Mouse (Mus musculus) Muller cell, postnatal 12 days (primary cell): ENCODE results near the gene Cdhr3.
"Not testable (repeated sequence)": the region's sequence is repeated elsewhere in the genome, so short reads cannot be mapped to it uniquely, and the experiment has no call there.

Source experiments
- DNase-seq: peaks from one replicate; pipeline ENCODE4 v3.0.0-alpha.2; 2015; ENCODE audit errors: inconsistent ontology term

Cdhr3 gene

DNA sequence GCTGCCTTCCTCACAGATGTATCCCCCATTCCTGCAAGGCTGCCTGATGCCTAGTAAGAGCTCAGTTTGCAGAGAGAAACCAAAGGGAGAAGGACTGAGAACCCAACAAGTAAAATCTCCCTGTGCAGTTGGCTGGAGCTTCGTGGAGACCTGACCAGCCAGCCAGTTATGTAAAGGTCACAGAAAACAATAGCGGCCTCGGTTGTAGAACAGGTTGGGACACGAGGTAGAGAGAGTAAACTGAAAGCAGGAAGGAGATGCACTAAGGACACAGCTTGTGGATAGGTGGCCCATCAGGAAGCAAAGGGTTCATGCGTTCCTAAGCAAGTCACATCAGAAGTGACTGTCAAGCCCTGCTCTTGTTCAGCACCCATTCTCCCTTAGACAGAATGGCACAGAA is 86.8 kb downstream of the Cdhr3 start:
- DNase-seq, result no peak

DNA sequence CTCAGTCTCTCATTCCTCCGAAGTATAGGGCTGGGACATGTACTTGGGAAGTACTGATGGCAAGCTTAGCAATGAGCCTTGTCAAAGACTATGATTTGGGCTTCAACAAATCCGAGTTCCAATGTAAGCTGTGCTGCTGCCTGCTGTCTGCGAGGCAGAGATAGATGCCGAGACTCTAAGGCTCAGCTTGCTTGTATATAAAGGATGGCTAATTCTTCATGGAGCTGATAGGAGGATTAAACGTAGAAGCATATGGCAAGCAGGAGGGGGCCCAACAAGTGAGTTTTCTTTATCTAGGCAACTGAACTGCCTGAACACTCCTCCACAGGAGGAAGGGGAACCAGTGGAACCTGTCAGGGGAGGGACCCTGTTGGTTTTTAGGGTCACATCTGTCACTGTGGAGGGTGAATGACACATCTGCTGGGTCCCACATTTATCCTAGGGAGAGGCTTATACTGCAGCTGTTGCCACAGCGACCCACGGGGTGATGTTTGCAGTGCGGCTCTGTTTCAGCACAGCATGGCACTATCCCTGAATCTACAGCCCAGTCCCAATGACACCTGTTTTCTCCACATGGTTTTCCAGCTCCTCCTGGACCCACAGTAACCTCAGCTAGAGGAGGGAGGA is 89.2 kb downstream of the Cdhr3 start:
- DNase-seq, result no peak

DNA sequence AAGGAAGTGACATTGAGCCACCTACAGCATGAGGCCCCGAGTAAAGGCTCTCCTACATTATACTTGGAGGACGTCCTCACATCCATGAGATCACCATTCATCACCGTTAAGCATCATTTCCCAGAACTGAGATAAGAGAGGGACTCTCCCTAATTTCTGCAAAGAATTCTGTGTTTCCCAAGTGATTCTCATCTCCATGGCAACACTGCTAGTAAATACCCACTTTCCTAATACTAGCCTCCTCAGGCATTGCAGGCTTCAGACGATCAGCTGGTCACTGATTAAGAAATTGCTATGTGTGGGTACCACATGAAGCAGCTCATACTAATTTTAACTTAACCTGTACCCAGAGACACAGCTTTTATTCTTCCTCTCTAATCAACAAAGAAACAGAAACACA is 92.3 kb downstream of the Cdhr3 start:
- DNase-seq, result no peak

DNA sequence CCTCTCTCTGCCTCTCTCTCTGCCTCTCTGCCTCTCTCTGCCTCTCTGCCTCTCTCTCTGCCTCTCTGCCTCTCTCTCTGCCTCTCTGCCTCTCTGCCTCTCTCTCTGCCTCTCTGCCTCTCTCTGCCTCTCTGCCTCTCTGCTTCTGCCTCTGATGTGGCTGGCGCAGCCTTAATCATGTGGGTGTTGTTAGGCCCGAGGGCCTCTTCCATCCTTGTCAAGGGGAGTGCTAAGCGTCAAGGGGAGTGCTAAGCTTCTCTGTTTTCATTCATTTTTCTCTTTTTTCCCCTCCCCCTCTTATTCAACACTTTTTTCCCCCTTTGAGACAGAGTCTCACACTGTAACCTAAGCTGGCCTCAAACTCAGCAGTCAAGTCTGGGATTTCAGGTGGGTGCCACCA is 92.9 kb downstream of the Cdhr3 start:
- DNase-seq, result not testable (repeated sequence)

DNA sequence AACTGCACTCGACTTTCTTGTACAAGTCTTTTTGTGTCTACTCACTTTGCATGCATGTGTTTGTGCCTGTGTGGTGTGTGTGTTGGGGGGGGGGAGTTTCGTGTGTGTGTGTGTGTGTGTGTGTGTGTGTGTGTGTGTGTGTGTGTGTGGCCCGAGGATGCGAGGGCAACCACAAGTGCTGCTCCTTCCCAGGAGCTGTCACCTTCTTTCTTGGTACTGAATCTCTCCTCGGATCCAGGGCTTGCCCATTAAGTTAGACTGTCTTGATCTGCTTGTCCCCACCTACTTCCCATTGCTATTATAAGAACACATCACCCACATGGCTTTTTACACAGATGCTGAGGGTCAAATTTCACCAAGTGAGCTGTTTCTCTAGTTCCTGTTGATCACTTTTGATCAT is 93.9 kb downstream of the Cdhr3 start:
- DNase-seq, result no peak

DNA sequence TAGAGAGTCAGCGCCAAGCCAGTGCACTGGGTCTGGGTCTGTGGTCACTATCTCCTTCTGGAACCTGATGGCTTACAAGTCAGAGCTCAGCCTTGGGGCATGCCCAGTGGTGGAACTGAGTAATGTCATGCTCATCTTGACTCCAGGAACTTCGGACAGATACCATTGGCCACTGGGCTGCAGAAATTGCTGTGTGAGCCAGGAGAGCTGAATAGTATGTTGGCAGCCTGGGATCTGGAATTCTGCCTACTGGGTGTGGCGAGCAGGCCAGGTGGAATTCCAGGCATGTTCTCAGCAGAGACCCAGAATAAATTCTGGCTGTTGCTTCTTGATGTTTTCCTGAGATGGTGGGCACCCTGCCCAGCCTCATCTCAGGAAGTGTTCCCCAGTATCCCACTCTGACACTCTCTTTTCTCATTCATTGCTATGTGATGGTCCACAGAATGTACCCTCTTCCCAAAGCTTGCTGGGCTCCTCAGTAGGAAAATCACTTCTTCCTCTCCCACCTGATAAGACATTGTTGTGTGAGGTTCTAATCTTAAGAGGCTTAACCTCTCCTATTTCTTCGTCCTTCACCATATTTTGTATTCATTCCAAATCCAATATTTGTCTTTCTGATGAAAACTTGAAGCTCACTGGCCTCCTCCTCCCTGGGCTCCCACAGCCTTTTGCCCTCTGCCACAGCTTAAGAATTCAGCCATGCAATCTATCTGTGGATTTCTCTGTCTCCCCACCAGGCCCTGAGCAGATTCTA is 97.4 kb downstream of the Cdhr3 start:
- DNase-seq, result peak; percentile 79

DNA sequence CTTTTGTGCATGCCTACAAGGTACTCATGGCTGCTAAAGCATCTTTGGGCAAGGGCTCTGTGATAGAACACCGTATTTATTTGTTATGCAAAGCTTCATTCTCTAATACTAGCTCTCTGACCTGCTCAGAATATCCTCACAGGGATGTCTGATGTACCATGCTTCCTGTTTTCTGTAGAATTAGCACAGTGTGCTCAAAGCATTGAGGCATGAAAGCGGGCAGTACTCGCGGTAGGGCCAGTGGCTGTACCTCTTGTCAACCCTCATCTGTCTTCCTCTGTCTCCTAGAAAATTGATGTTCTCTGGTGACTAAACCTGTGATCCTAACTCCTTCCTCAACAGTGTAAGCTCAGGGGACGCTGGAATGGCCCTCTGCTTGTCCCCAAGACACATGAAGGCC is 98.6 kb downstream of the Cdhr3 start:
- DNase-seq, result no peak

DNA sequence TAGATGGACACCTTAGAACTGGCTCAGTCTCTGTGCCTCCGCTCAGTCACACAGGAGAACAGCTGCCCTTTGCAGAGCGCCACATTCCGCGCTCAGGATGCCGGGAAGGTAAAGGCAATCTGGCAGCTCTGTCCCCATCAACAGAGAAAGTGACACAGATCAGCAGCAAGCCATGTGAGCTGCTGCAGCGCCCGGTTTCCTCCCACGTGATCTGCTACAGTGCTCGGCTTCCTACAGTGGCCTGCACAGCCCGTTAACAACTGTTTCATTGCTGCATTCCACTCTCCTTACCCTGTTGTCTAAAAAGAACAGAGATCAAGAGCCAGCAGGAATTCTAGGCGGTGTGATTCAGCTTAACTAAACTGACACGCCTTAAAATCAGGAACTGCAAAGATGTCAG is 102.9 kb downstream of the Cdhr3 start:
- DNase-seq, result peak; percentile 19

DNA sequence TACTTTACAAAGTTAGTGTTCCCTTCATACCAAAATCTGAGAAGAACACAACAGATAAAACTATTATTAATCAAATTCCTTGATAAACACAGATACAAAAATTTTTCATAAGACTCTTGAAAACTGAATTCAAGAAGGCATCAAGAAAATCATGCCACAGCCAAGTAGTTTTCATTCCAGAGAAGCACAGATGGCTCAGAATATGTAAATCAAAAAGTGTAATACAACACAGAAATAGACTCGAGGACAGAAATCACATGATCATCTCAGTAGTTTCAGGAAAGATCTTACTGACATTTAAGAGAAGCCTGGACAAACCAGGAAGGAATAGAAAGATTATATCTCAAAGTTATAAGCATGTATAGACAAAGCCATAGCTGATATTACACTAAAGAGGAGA is 106.4 kb downstream of the Cdhr3 start:
- DNase-seq, result no peak
